Mouse (Mus musculus) cerebellum, adult 2 months (tissue): ENCODE measurements at regions not wholly inside any gene's neighbourhood (a gene's known extent, or its start where the extent isn't known, plus 50 kb on each side); places are given as distances from the start of the nearest gene placed in this dataset.

Source experiments
- CTCF ChIP-seq: fragments of 200-500 bp; IDR thresholded peaks from 2 replicates; pipeline ENCODE4 v1.5.1; 2011; ENCODE audit warnings: low read depth, mild to moderate bottlenecking, control low read depth, low read length, moderate library complexity, borderline replicate concordance; ENCODE audit not compliant: insufficient read depth
- POLR2A ChIP-seq: fragments of 200-500 bp; IDR thresholded peaks from 2 replicates; pipeline ENCODE4 v1.6.1; 2011; ENCODE audit warnings: low read length, control low read depth, borderline replicate concordance; ENCODE audit not compliant: insufficient read depth

DNA sequence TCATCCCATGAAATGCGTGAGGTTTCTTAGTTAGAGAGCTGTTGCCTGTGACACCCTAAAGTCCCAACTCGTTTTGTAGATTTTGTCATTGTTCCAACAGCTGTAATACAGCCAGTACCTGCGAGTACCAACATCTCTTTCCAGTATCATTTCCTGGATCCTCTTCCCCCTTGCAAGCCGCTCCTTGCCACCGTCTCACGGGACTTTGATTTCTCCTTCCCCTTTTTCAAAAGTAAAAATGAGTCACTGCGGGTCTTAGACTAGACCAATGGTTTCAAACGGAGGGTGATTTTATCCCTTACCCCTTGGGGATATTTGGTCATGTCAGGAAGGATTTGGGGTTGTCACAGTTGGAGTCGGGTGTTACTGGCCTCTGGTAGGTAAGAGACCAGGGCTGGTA lies 56.5 kb upstream of the Foxe1 start:
- no peak for TF ChIP-seq CTCF
- no peak for TF ChIP-seq POLR2A
